11 mouse cellular contexts compared by ENCODE assay signal in genomic region chr14:55096573-55097087, GRCm38 (mm10). TPM values are rescaled to one million over a fixed set of nuclear protein-coding genes. Genes with fewer than 3 reads are reported as not detected.
A peak's percentile ranks its signal among the peaks of the same experiment; 100 is the strongest.
DNase-seq lines count a peak whose midpoint lies in the region; ATAC-seq lines count a peak whose summit lies in the region.
"Had no signal": no experiment of that assay in that cellular context is flagged by ENCODE, and none has a peak within 500 bp of the region (broad histone marks: within the 10 kb centered on the region; RNA-seq: fewer than 3 reads in every experiment).

No protein-coding gene starts in this region.

- H3K36me3 ChIP-seq in forebrain, embryonic 14.5 days (ENCODE audit: control insufficient read depth, insufficient read depth, low read length), result peaks cover 20% of the 10 kb centered on the region
- H3K36me3 ChIP-seq in midbrain, embryonic 10.5 days, result peaks cover 27% of the 10 kb centered on the region

- H3K4me3 ChIP-seq in forebrain, embryonic 14.5 days (ENCODE audit: low read depth, low read length), result no peak overlapping the region
- H3K4me3 ChIP-seq in midbrain, embryonic 10.5 days, result peak overlapping the region; percentile 26; the same call in 1 of the 2 replicates

- peak; percentile 84 for DNase-seq in heart, adult 11 months
- DNase-seq in heart, postnatal 25 days (ENCODE audit: low spot score), result no peak
- peak; percentile 27 for DNase-seq in A20 (ENCODE audit: low read depth, low spot score)
- no peak for DNase-seq in forebrain, embryonic 14.5 days (ENCODE audit: low spot score)
- DNase-seq in midbrain, embryonic 10.5 days (ENCODE audit: low spot score), result no peak
- no peak for DNase-seq in adrenal gland, postnatal 25 days
- DNase-seq in gastrocnemius, postnatal 14 days, result no peak
- DNase-seq in layer of hippocampus, postnatal 10 days (ENCODE audit: low spot score in 2 of 2), result no peak
- DNase-seq: cerebellum, adult 9-11 months; kidney, adult 9 months had no signal

- H3K27me3 ChIP-seq in forebrain, embryonic 14.5 days (replicated peaks; ENCODE audit: control insufficient read depth, insufficient read depth, low read length), result no peaks in the 10 kb centered on the region
- H3K27me3 ChIP-seq in midbrain, embryonic 10.5 days (ENCODE audit: low read depth, poor library complexity, severe bottlenecking), result no peaks in the 10 kb centered on the region; the same call in 1 of the 2 replicates
- H3K27me3 ChIP-seq: liver, embryonic 15.5 days had no signal

- peak overlapping the region; percentile 26 for H3K4me2 ChIP-seq in forebrain, embryonic 14.5 days (ENCODE audit: low read length)

- intact Hi-C loops in heart, postnatal 25 days (cut with DNase I), result loop anchor here (1.0 to 5.0 kb wide), 2 partner anchors 72 to 194 kb away; no protein-coding TSS in a partner anchor
- intact Hi-C loops in gastrocnemius, postnatal 14 days (cut with DNase I; ENCODE audit: low total_unique reads), result no loop called here

- peak overlapping the region; percentile 31; the same call in 1 of the 2 replicates for H3K27ac ChIP-seq in forebrain, embryonic 14.5 days (ENCODE audit: low read depth, low read length)
- H3K27ac ChIP-seq in midbrain, embryonic 10.5 days (replicated peaks), result peak overlapping the region; percentile 43; the same call in 1 of the 2 replicates

- no peaks in the 10 kb centered on the region for H3K9me3 ChIP-seq in forebrain, embryonic 14.5 days (replicated peaks; ENCODE audit: control insufficient read depth, low read length)
- no peaks in the 10 kb centered on the region for H3K9me3 ChIP-seq in midbrain, embryonic 10.5 days (replicated peaks)
- H3K9me3 ChIP-seq: liver, embryonic 15.5 days had no signal

- H3K4me1 ChIP-seq in forebrain, embryonic 14.5 days (ENCODE audit: control insufficient read depth, insufficient read depth, low read length), result peaks cover 13% of the 10 kb centered on the region
- peaks cover 47% of the 10 kb centered on the region for H3K4me1 ChIP-seq in midbrain, embryonic 10.5 days

- peak overlapping the region; percentile 1; the same call in 1 of the 2 replicates for H3K9ac ChIP-seq in forebrain, embryonic 14.5 days (ENCODE audit: low read length)

- WGBS in forebrain, embryonic 14.5 days, result 47% methylated on average over 9 of the region's 9 CpGs
- 58% methylated on average over 9 of the region's 9 CpGs for WGBS in midbrain, embryonic 10.5 days

- no peak for ATAC-seq in forebrain, embryonic 14.5 days

RNA-seq across cellular contexts. Expression of gene Thtpa, which starts 2.0 kb away (rescaled TPM):
- total RNA-seq in heart, postnatal 25 days (2021), result 10 to 100 TPM; 12.3 to 13.2 TPM
- 44.4 and 47.2 TPM in 2 replicates for polyA plus RNA-seq in forebrain, embryonic 14.5 days (2014; fragmentation: Nextera tagmentation; extraction: Ambion mirVana)
- polyA plus RNA-seq in midbrain, embryonic 10.5 days (2016; fragmentation: Nextera tagmentation; extraction: Ambion mirVana), result 28.1 and 30.8 TPM in 2 replicates
- 16.2 and 21.6 TPM in 2 replicates for total RNA-seq in adrenal gland, postnatal 25 days (2021)
- 10 to 100 TPM; 11.1 to 12.3 TPM for total RNA-seq in gastrocnemius, postnatal 14 days (2021)
- total RNA-seq in layer of hippocampus, postnatal 10 days (2021), result 10 to 100 TPM; 26.5 to 31.1 TPM

RNA-seq across cellular contexts. Expression of gene Zfhx2, which starts 4.5 kb away (rescaled TPM):
- total RNA-seq in heart, postnatal 25 days (2021), result 1 to 10 TPM; 2.9 to 3.6 TPM
- 8.5 and 12.0 TPM in 2 replicates for polyA plus RNA-seq in forebrain, embryonic 14.5 days (2014; fragmentation: Nextera tagmentation; extraction: Ambion mirVana)
- polyA plus RNA-seq in midbrain, embryonic 10.5 days (2016; fragmentation: Nextera tagmentation; extraction: Ambion mirVana), result 7.6 and 12.5 TPM in 2 replicates
- total RNA-seq in adrenal gland, postnatal 25 days (2021), result 9.1 and 9.9 TPM in 2 replicates
- total RNA-seq in gastrocnemius, postnatal 14 days (2021), result 1 to 10 TPM; 2.6 to 3.1 TPM
- 10 to 100 TPM; 34.0 to 39.3 TPM for total RNA-seq in layer of hippocampus, postnatal 10 days (2021)

RNA-seq across cellular contexts. Expression of gene Ap1g2, which starts 9.8 kb away (rescaled TPM):
- total RNA-seq in heart, postnatal 25 days (2021), result 1 to 10 TPM; 4.4 to 4.6 TPM
- polyA plus RNA-seq in forebrain, embryonic 14.5 days (2014; fragmentation: Nextera tagmentation; extraction: Ambion mirVana), result 8.1 and 9.2 TPM in 2 replicates
- 12.7 and 15.0 TPM in 2 replicates for polyA plus RNA-seq in midbrain, embryonic 10.5 days (2016; fragmentation: Nextera tagmentation; extraction: Ambion mirVana)
- total RNA-seq in adrenal gland, postnatal 25 days (2021), result 27.4 and 32.8 TPM in 2 replicates
- total RNA-seq in gastrocnemius, postnatal 14 days (2021), result 1 to 10 TPM; 4.1 to 7.0 TPM
- total RNA-seq in layer of hippocampus, postnatal 10 days (2021), result 10 to 100 TPM; 19.2 to 20.6 TPM

RNA-seq across cellular contexts. Expression of gene Jph4, which starts 20.1 kb away (rescaled TPM):
- not detected for total RNA-seq in heart, postnatal 25 days (2021)
- polyA plus RNA-seq in forebrain, embryonic 14.5 days (2014; fragmentation: Nextera tagmentation; extraction: Ambion mirVana), result 24.1 and 28.9 TPM in 2 replicates
- polyA plus RNA-seq in midbrain, embryonic 10.5 days (2016; fragmentation: Nextera tagmentation; extraction: Ambion mirVana), result 0.53 and 1.2 TPM in 2 replicates
- 3.8 and 6.6 TPM in 2 replicates for total RNA-seq in adrenal gland, postnatal 25 days (2021)
- under 1 TPM; 0.42 to 0.62 TPM for total RNA-seq in gastrocnemius, postnatal 14 days (2021)
- total RNA-seq in layer of hippocampus, postnatal 10 days (2021), result 100 to 1,000 TPM; 410 to 431 TPM

Comparison
In these comparisons a context has a peak if more than half of its experiments do, and no peak if none do; other contexts are left out.
1. DNase-seq: peak in heart, adult 11 months (single experiment) and A20 (single experiment); none in heart, postnatal 25 days (single experiment), forebrain, embryonic 14.5 days (single experiment), midbrain, embryonic 10.5 days (single experiment), adrenal gland, postnatal 25 days (single experiment), gastrocnemius, postnatal 14 days (single experiment) and layer of hippocampus, postnatal 10 days (0 of 2).